Mouse (Mus musculus): ENCODE results near the gene Rcl1. TPM values are rescaled to one million over a fixed set of nuclear protein-coding genes. Genes with fewer than 3 reads are reported as not detected.

Rcl1 gene
- polyA plus RNA-seq (2015; fragmentation: Nextera tagmentation; extraction: Ambion mirVana) = 73.8 and 82.4 TPM in 2 replicates

- Histone ChIP-seq H3K4me3 (replicated peaks) (peak within 1 kb of the TSS; percentile 86), H3K36me3 (peaks cover 19% of the 10 kb centered on the region), H3K9ac (peak within 1 kb of the TSS; percentile 84), H3K4me2 (peak within 1 kb of the TSS; percentile 100), H3K9me3 (replicated peaks) (no peaks in the 10 kb centered on the region), H3K4me1 (replicated peaks) (peaks cover 56% of the 10 kb centered on the region), H3K27ac (peak within 1 kb of the TSS; percentile 75), H3K27me3 (no peaks in the 10 kb centered on the region)
- ATAC-seq (ENCODE audit: low read depth) (peak; percentile 100), DNase-seq (peak; percentile 96)
- WGBS (ENCODE audit: insufficient replicate concordance) = under 1% methylated on average over 58 of the region's 58 CpGs
Observed at GRCm38 (mm10) chr19:29100874-29101542, at the start of gene Rcl1. Gene Rcl1 (plus strand): TSS chr19:29101375.

- H3K4me3 ChIP-seq (replicated peaks) = no peak overlapping the region
Observed at GRCm38 (mm10) chr19:29052786-29053185, 48.4 kb upstream of the Rcl1 start.

GRCm38 (mm10) chr19:29054594-29054993 lies 46.6 kb upstream of the Rcl1 start:
- DNase-seq = no peak
- WGBS (ENCODE audit: insufficient replicate concordance) = 66% methylated on average over 6 of the region's 6 CpGs
- peaks cover 38% of the 10 kb centered on the region for H3K4me1 ChIP-seq (replicated peaks)
- H3K9ac ChIP-seq = no peak overlapping the region
- H3K27ac ChIP-seq = no peak overlapping the region
- no peaks in the 10 kb centered on the region for H3K36me3 ChIP-seq
- no peaks in the 10 kb centered on the region for H3K9me3 ChIP-seq (replicated peaks)
- no peak overlapping the region for H3K4me2 ChIP-seq
- no peaks in the 10 kb centered on the region for H3K27me3 ChIP-seq
- H3K4me3 ChIP-seq (replicated peaks) = no peak overlapping the region
- no peak for ATAC-seq (ENCODE audit: low read depth)

More at GRCm38 (mm10) chr19:29052786-29053185, 48.4 kb upstream of the Rcl1 start:
- WGBS (ENCODE audit: insufficient replicate concordance) = 50% methylated on average over 12 of the region's 12 CpGs
- Histone ChIP-seq H3K9me3 (replicated peaks) (no peaks in the 10 kb centered on the region), H3K9ac (no peak overlapping the region), H3K36me3 (no peaks in the 10 kb centered on the region), H3K27me3 (no peaks in the 10 kb centered on the region), H3K27ac (no peak overlapping the region), H3K4me2 (peak overlapping the region; percentile 17; the same call in 1 of the 2 replicates), H3K4me1 (replicated peaks) (peaks cover 50% of the 10 kb centered on the region)
- no peak for DNase-seq
- no peak for ATAC-seq (ENCODE audit: low read depth)

- 73% methylated on average over 4 of the region's 4 CpGs for WGBS (ENCODE audit: insufficient replicate concordance)
- no peak for ATAC-seq (ENCODE audit: low read depth)
Observed at GRCm38 (mm10) chr19:29055469-29055868, 45.7 kb upstream of the Rcl1 start.

GRCm38 (mm10) chr19:29058741-29059140 lies 42.4 kb upstream of the Rcl1 start:
- Histone ChIP-seq H3K4me2 (no peak overlapping the region), H3K9me3 (replicated peaks) (no peaks in the 10 kb centered on the region), H3K27ac (no peak overlapping the region), H3K9ac (no peak overlapping the region), H3K27me3 (no peaks in the 10 kb centered on the region), H3K4me1 (replicated peaks) (peaks cover 17% of the 10 kb centered on the region), H3K36me3 (no peaks in the 10 kb centered on the region), H3K4me3 (replicated peaks) (no peak overlapping the region)
- DNase-seq (no peak), ATAC-seq (ENCODE audit: low read depth) (no peak)
- WGBS (ENCODE audit: insufficient replicate concordance) = 52% methylated on average over 5 of the region's 5 CpGs

More at GRCm38 (mm10) chr19:29055469-29055868, 45.7 kb upstream of the Rcl1 start:
- no peak overlapping the region for H3K4me3 ChIP-seq (replicated peaks)
- H3K9ac ChIP-seq = no peak overlapping the region
- DNase-seq = no peak
- H3K4me1 ChIP-seq (replicated peaks) = peaks cover 30% of the 10 kb centered on the region
- no peak overlapping the region for H3K27ac ChIP-seq
- H3K9me3 ChIP-seq (replicated peaks) = no peaks in the 10 kb centered on the region
- no peaks in the 10 kb centered on the region for H3K36me3 ChIP-seq
- H3K4me2 ChIP-seq = no peak overlapping the region
- H3K27me3 ChIP-seq = no peaks in the 10 kb centered on the region

- no peak for ATAC-seq (ENCODE audit: low read depth)
- Histone ChIP-seq H3K4me2 (no peak overlapping the region), H3K36me3 (no peaks in the 10 kb centered on the region), H3K4me3 (replicated peaks) (no peak overlapping the region), H3K9me3 (replicated peaks) (no peaks in the 10 kb centered on the region), H3K27me3 (no peaks in the 10 kb centered on the region), H3K27ac (no peak overlapping the region), H3K9ac (no peak overlapping the region), H3K4me1 (replicated peaks) (peaks cover 19% of the 10 kb centered on the region)
- no peak for DNase-seq
- WGBS (ENCODE audit: insufficient replicate concordance) = 65% methylated on average over 2 of the region's 2 CpGs
Observed at GRCm38 (mm10) chr19:29059688-29060087, 41.5 kb upstream of the Rcl1 start.

- Histone ChIP-seq H3K9ac (no peak overlapping the region), H3K4me3 (replicated peaks) (no peak overlapping the region), H3K36me3 (no peaks in the 10 kb centered on the region), H3K27ac (no peak overlapping the region), H3K9me3 (replicated peaks) (no peaks in the 10 kb centered on the region), H3K4me1 (replicated peaks) (peaks cover 24% of the 10 kb centered on the region), H3K4me2 (no peak overlapping the region), H3K27me3 (no peaks in the 10 kb centered on the region)
- ATAC-seq (ENCODE audit: low read depth) = no peak
- no peak for DNase-seq
- 65% methylated on average over 6 of the region's 6 CpGs for WGBS (ENCODE audit: insufficient replicate concordance)
Observed at GRCm38 (mm10) chr19:29060299-29060698, 40.9 kb upstream of the Rcl1 start.

GRCm38 (mm10) chr19:29063009-29063408 lies 38.2 kb upstream of the Rcl1 start:
- Histone ChIP-seq H3K4me2 (peak overlapping the region; percentile 57; the same call in 1 of the 2 replicates), H3K27ac (peak overlapping the region; percentile 84), H3K36me3 (no peaks in the 10 kb centered on the region), H3K9ac (peak overlapping the region; percentile 58), H3K27me3 (no peaks in the 10 kb centered on the region), H3K4me1 (replicated peaks) (peaks cover 43% of the 10 kb centered on the region), H3K4me3 (replicated peaks) (no peak overlapping the region), H3K9me3 (replicated peaks) (no peaks in the 10 kb centered on the region)
- DNase-seq (no peak), ATAC-seq (ENCODE audit: low read depth) (no peak)
- WGBS (ENCODE audit: insufficient replicate concordance) = 68% methylated on average over 5 of the region's 5 CpGs

GRCm38 (mm10) chr19:29063577-29064363 lies 37.4 kb upstream of the Rcl1 start:
- Histone ChIP-seq H3K4me2 (peak overlapping the region; percentile 73), H3K36me3 (no peaks in the 10 kb centered on the region; the same call in 1 of the 2 replicates), H3K4me1 (replicated peaks) (peaks cover 44% of the 10 kb centered on the region), H3K4me3 (replicated peaks) (peak overlapping the region; percentile 42), H3K9ac (peak overlapping the region; percentile 71), H3K9me3 (replicated peaks) (no peaks in the 10 kb centered on the region), H3K27ac (peak overlapping the region; percentile 96), H3K27me3 (no peaks in the 10 kb centered on the region)
- DNase-seq (peak; percentile 84), ATAC-seq (ENCODE audit: low read depth) (peak; percentile 45)
- WGBS (ENCODE audit: insufficient replicate concordance) = 10% methylated on average over 18 of the region's 18 CpGs

- Histone ChIP-seq H3K9ac (peak overlapping the region; percentile 71), H3K4me3 (replicated peaks) (peak overlapping the region; percentile 42), H3K4me2 (peak overlapping the region; percentile 73), H3K27ac (peak overlapping the region; percentile 96), H3K36me3 (peaks cover 8% of the 10 kb centered on the region), H3K27me3 (no peaks in the 10 kb centered on the region), H3K9me3 (replicated peaks) (no peaks in the 10 kb centered on the region), H3K4me1 (replicated peaks) (peaks cover 50% of the 10 kb centered on the region)
- WGBS (ENCODE audit: insufficient replicate concordance) = 15% methylated on average over 9 of the region's 9 CpGs
- DNase-seq = peak; percentile 91
- ATAC-seq (ENCODE audit: low read depth) = peak; percentile 92
Observed at GRCm38 (mm10) chr19:29064451-29065102, 36.6 kb upstream of the Rcl1 start.

- ATAC-seq (ENCODE audit: low read depth) (peak; percentile 75), DNase-seq (peak; percentile 74)
- Histone ChIP-seq H3K9me3 (replicated peaks) (no peaks in the 10 kb centered on the region), H3K27me3 (no peaks in the 10 kb centered on the region), H3K9ac (peak overlapping the region; percentile 83), H3K4me1 (replicated peaks) (peaks cover 71% of the 10 kb centered on the region), H3K36me3 (peaks cover 10% of the 10 kb centered on the region), H3K4me3 (replicated peaks) (peak overlapping the region; percentile 68), H3K27ac (peak overlapping the region; percentile 96), H3K4me2 (peak overlapping the region; percentile 73)
- 3% methylated on average over 11 of the region's 11 CpGs for WGBS (ENCODE audit: insufficient replicate concordance)
Observed at GRCm38 (mm10) chr19:29066981-29067471, 34.1 kb upstream of the Rcl1 start.

Data from liver, embryonic 13.5 days (tissue).